ENCODE assay signal across 26 mouse cellular contexts in the genomic region with DNA sequence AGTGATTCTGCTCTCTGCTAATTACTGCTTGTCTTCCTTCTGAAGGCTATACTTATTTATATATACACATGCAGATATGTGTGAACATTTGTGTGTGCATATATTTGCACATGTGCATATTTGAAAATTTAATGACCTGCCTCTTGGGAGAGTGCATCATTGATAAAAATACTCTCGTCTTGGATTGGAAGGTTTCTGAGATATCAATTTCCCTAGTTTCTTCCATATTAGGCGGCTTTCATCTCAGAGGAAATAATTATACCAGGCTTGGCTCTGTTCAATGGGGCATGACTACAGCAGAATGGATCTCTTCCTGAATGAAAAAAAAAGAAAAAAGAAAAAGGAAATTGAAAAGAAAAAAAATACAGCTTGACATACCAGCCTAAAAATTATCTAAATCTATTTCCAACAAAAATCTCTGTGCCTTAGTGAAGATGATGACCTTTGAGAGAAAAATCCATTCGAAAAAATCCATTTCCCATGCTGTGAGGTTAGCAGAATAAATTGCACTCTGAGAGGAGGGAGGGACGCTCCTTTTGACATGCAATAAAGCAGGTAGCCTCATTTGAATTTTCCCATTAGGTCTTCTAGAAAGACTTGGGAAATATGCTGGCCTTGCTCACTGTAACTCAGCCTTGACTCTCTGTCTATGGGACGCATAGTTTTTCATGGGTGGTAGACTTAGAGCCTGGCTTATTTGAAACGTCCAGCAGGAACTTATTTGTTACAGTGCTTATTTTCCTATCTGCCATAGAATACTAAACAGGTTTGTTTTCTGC. TPM values are rescaled to one million over a fixed set of nuclear protein-coding genes. Genes with fewer than 3 reads are reported as not detected.
A peak's percentile ranks its signal among the peaks of the same experiment; 100 is the strongest.
DNase-seq lines count a peak whose midpoint lies in the region; ATAC-seq lines count a peak whose summit lies in the region.
"Had no signal": no experiment of that assay in that cellular context is flagged by ENCODE, and none has a peak within 500 bp of the region (broad histone marks: within the 10 kb centered on the region; RNA-seq: fewer than 3 reads in every experiment).

No protein-coding gene starts in this region.

- no peak overlapping the region for H3K4me2 ChIP-seq in forebrain, embryonic 15.5 days (replicated peaks)
- H3K4me2 ChIP-seq in forebrain, embryonic 13.5 days: no peak overlapping the region
- no peak overlapping the region for H3K4me2 ChIP-seq in hindbrain, embryonic 13.5 days
- H3K4me2 ChIP-seq in neural tube, embryonic 12.5 days (replicated peaks): no peak overlapping the region
- H3K4me2 ChIP-seq in neural tube, embryonic 15.5 days: no peak overlapping the region
- H3K4me2 ChIP-seq in hindbrain, embryonic 16.5 days (ENCODE audit: low read length): no peak overlapping the region
- H3K4me2 ChIP-seq: embryonic facial prominence, embryonic 13.5 days; heart, embryonic 11.5 days; heart, embryonic 15.5 days had no signal

- DNase-seq in hindbrain, embryonic 10.5 days (ENCODE audit: low spot score): no peak
- no peak for DNase-seq in heart, adult 18-20 months
- DNase-seq: adrenal gland, postnatal 10 days; cerebellum, adult 18-20 months; cerebellum, adult 9-11 months; cerebellum, postnatal 36 days; gastrocnemius, postnatal 10 days; heart, adult 2 months; heart, postnatal 14 days; kidney, adult 11 months had no signal

- ATAC-seq in forebrain, embryonic 15.5 days (replicated peaks): peak; percentile 57; the same call in 1 of the 2 replicates
- ATAC-seq in forebrain, embryonic 13.5 days: no peak
- ATAC-seq in hindbrain, embryonic 13.5 days (ENCODE audit: low FRiP score): peak; percentile 75
- ATAC-seq in neural tube, embryonic 12.5 days (ENCODE audit: low FRiP score, low read depth): peak; percentile 79; the same call in 1 of the 2 replicates
- ATAC-seq in neural tube, embryonic 15.5 days (ENCODE audit: low FRiP score): no peak
- peak; percentile 64 for ATAC-seq in hindbrain, embryonic 16.5 days

- H3K27me3 ChIP-seq in forebrain, embryonic 15.5 days: no peaks in the 10 kb centered on the region
- no peaks in the 10 kb centered on the region for H3K27me3 ChIP-seq in forebrain, embryonic 13.5 days
- H3K27me3 ChIP-seq in hindbrain, embryonic 13.5 days: no peaks in the 10 kb centered on the region
- no peaks in the 10 kb centered on the region for H3K27me3 ChIP-seq in hindbrain, embryonic 10.5 days (ENCODE audit: insufficient read depth, poor library complexity, severe bottlenecking)
- no peaks in the 10 kb centered on the region for H3K27me3 ChIP-seq in neural tube, embryonic 12.5 days (replicated peaks)
- H3K27me3 ChIP-seq in neural tube, embryonic 15.5 days (replicated peaks): no peaks in the 10 kb centered on the region
- no peaks in the 10 kb centered on the region for H3K27me3 ChIP-seq in hindbrain, embryonic 16.5 days (replicated peaks; ENCODE audit: control insufficient read depth, insufficient read depth, low read length)
- H3K27me3 ChIP-seq: embryonic facial prominence, embryonic 13.5 days; heart, embryonic 15.5 days had no signal

- H3K9me3 ChIP-seq in forebrain, embryonic 15.5 days: no peaks in the 10 kb centered on the region
- no peaks in the 10 kb centered on the region for H3K9me3 ChIP-seq in forebrain, embryonic 13.5 days (replicated peaks)
- no peaks in the 10 kb centered on the region for H3K9me3 ChIP-seq in hindbrain, embryonic 13.5 days
- no peaks in the 10 kb centered on the region for H3K9me3 ChIP-seq in hindbrain, embryonic 10.5 days
- no peaks in the 10 kb centered on the region for H3K9me3 ChIP-seq in neural tube, embryonic 12.5 days
- no peaks in the 10 kb centered on the region for H3K9me3 ChIP-seq in neural tube, embryonic 15.5 days (replicated peaks)
- H3K9me3 ChIP-seq in hindbrain, embryonic 16.5 days (ENCODE audit: control insufficient read depth, low read length): no peaks in the 10 kb centered on the region
- H3K9me3 ChIP-seq: embryonic facial prominence, embryonic 13.5 days; heart, embryonic 15.5 days had no signal

- no peak overlapping the region for H3K4me3 ChIP-seq in forebrain, embryonic 15.5 days
- H3K4me3 ChIP-seq in forebrain, embryonic 13.5 days: no peak overlapping the region
- no peak overlapping the region for H3K4me3 ChIP-seq in hindbrain, embryonic 13.5 days
- H3K4me3 ChIP-seq in hindbrain, embryonic 10.5 days: no peak overlapping the region
- no peak overlapping the region for H3K4me3 ChIP-seq in neural tube, embryonic 12.5 days
- no peak overlapping the region for H3K4me3 ChIP-seq in neural tube, embryonic 15.5 days (replicated peaks)
- H3K4me3 ChIP-seq in hindbrain, embryonic 16.5 days (ENCODE audit: low read length): no peak overlapping the region
- H3K4me3 ChIP-seq: embryonic facial prominence, embryonic 13.5 days; heart, adult 2 months; heart, embryonic 15.5 days had no signal

- no peak overlapping the region for H3K27ac ChIP-seq in forebrain, embryonic 15.5 days (replicated peaks)
- H3K27ac ChIP-seq in forebrain, embryonic 13.5 days: no peak overlapping the region
- H3K27ac ChIP-seq in hindbrain, embryonic 13.5 days: 0 out of 2 replicates have a peak overlapping the region, but pooled peaks have one; percentile 13
- no peak overlapping the region for H3K27ac ChIP-seq in hindbrain, embryonic 10.5 days
- no peak overlapping the region for H3K27ac ChIP-seq in neural tube, embryonic 12.5 days
- no peak overlapping the region for H3K27ac ChIP-seq in neural tube, embryonic 15.5 days (replicated peaks)
- H3K27ac ChIP-seq in hindbrain, embryonic 16.5 days (ENCODE audit: low read depth, low read length): no peak overlapping the region
- H3K27ac ChIP-seq: embryonic facial prominence, embryonic 13.5 days; heart, adult 2 months; heart, embryonic 15.5 days had no signal

- H3K4me1 ChIP-seq in forebrain, embryonic 15.5 days: peaks cover 6% of the 10 kb centered on the region; the same call in 1 of the 2 replicates
- no peaks in the 10 kb centered on the region for H3K4me1 ChIP-seq in forebrain, embryonic 13.5 days
- H3K4me1 ChIP-seq in hindbrain, embryonic 13.5 days (replicated peaks): peaks cover 5% of the 10 kb centered on the region; the same call in 1 of the 2 replicates
- no peaks in the 10 kb centered on the region for H3K4me1 ChIP-seq in hindbrain, embryonic 10.5 days (replicated peaks)
- H3K4me1 ChIP-seq in neural tube, embryonic 12.5 days: no peaks in the 10 kb centered on the region
- no peaks in the 10 kb centered on the region for H3K4me1 ChIP-seq in neural tube, embryonic 15.5 days
- H3K4me1 ChIP-seq in hindbrain, embryonic 16.5 days (ENCODE audit: control insufficient read depth, insufficient read depth, low read depth, low read length): no peaks in the 10 kb centered on the region
- H3K4me1 ChIP-seq: embryonic facial prominence, embryonic 13.5 days; heart, embryonic 15.5 days had no signal

- H3K9ac ChIP-seq in forebrain, embryonic 15.5 days (replicated peaks): no peak overlapping the region
- H3K9ac ChIP-seq in forebrain, embryonic 13.5 days: no peak overlapping the region
- no peak overlapping the region for H3K9ac ChIP-seq in hindbrain, embryonic 13.5 days
- no peak overlapping the region for H3K9ac ChIP-seq in neural tube, embryonic 12.5 days
- no peak overlapping the region for H3K9ac ChIP-seq in neural tube, embryonic 15.5 days (replicated peaks)
- no peak overlapping the region for H3K9ac ChIP-seq in hindbrain, embryonic 16.5 days (ENCODE audit: low read depth, low read length)
- H3K9ac ChIP-seq: embryonic facial prominence, embryonic 13.5 days; heart, embryonic 15.5 days had no signal

- 46% methylated on average over 6 of the region's 6 CpGs for WGBS in forebrain, embryonic 15.5 days
- WGBS in forebrain, embryonic 13.5 days: 58% methylated on average over 6 of the region's 6 CpGs
- 45% methylated on average over 6 of the region's 6 CpGs for WGBS in hindbrain, embryonic 13.5 days
- WGBS in hindbrain, embryonic 10.5 days: 65% methylated on average over 6 of the region's 6 CpGs
- WGBS in neural tube, embryonic 12.5 days: 59% methylated on average over 6 of the region's 6 CpGs
- 42% methylated on average over 6 of the region's 6 CpGs for WGBS in neural tube, embryonic 15.5 days
- WGBS in hindbrain, embryonic 16.5 days: 46% methylated on average over 6 of the region's 6 CpGs

- H3K36me3 ChIP-seq in forebrain, embryonic 15.5 days: no peaks in the 10 kb centered on the region
- no peaks in the 10 kb centered on the region for H3K36me3 ChIP-seq in forebrain, embryonic 13.5 days (ENCODE audit: poor library complexity, severe bottlenecking)
- no peaks in the 10 kb centered on the region for H3K36me3 ChIP-seq in hindbrain, embryonic 13.5 days
- no peaks in the 10 kb centered on the region for H3K36me3 ChIP-seq in hindbrain, embryonic 10.5 days
- no peaks in the 10 kb centered on the region for H3K36me3 ChIP-seq in neural tube, embryonic 12.5 days
- H3K36me3 ChIP-seq in neural tube, embryonic 15.5 days: no peaks in the 10 kb centered on the region
- no peaks in the 10 kb centered on the region for H3K36me3 ChIP-seq in hindbrain, embryonic 16.5 days (ENCODE audit: control insufficient read depth, insufficient read depth, low read length)
- H3K36me3 ChIP-seq: embryonic facial prominence, embryonic 13.5 days; heart, embryonic 15.5 days had no signal

RNA-seq across cellular contexts. Expression of gene A1bg, which starts 24.4 kb away (rescaled TPM):
- polyA plus RNA-seq in forebrain, embryonic 15.5 days (2015; fragmentation: Nextera tagmentation; extraction: Ambion mirVana): not detected in 2 replicates
- polyA plus RNA-seq in forebrain, embryonic 13.5 days (2015; fragmentation: Nextera tagmentation; extraction: Ambion mirVana): not detected in 2 replicates
- not detected in 2 replicates for polyA plus RNA-seq in hindbrain, embryonic 13.5 days (2015; fragmentation: Nextera tagmentation; extraction: Ambion mirVana)
- not detected in 2 replicates for polyA plus RNA-seq in hindbrain, embryonic 10.5 days (2016; fragmentation: Nextera tagmentation; extraction: Ambion mirVana)
- not detected in 2 replicates for polyA plus RNA-seq in neural tube, embryonic 12.5 days (2016; fragmentation: Nextera tagmentation; extraction: Ambion mirVana)
- polyA plus RNA-seq in neural tube, embryonic 15.5 days (2015; fragmentation: Nextera tagmentation; extraction: Ambion mirVana): not detected in 2 replicates
- polyA plus RNA-seq in hindbrain, embryonic 16.5 days (2015; fragmentation: Nextera tagmentation; extraction: Ambion mirVana): 0.14 TPM in 1 of 2 replicates, not detected in the other
- total RNA-seq in heart, adult 18-20 months (2021): not detected
- total RNA-seq: adrenal gland, postnatal 10 days; adrenal gland, postnatal 4 days; gastrocnemius, postnatal 10 days; gastrocnemius, postnatal 4 days; heart, adult 2 months; heart, postnatal 14 days; hematopoietic stem cell, adult 5-6 weeks; MEL had no signal
- polyA plus RNA-seq: C2C12; embryonic facial prominence, embryonic 13.5 days; frontal cortex, adult 2 months; heart, adult 2 months; heart, embryonic 11.5 days; heart, embryonic 15.5 days; intestine, embryonic 14.5 days had no signal

RNA-seq across cellular contexts. Expression of gene Fam84b, which starts 44.8 kb away (rescaled TPM):
- polyA plus RNA-seq in forebrain, embryonic 15.5 days (2015; fragmentation: Nextera tagmentation; extraction: Ambion mirVana): 10.2 and 14.4 TPM in 2 replicates
- 8.0 and 10.6 TPM in 2 replicates for polyA plus RNA-seq in forebrain, embryonic 13.5 days (2015; fragmentation: Nextera tagmentation; extraction: Ambion mirVana)
- polyA plus RNA-seq in hindbrain, embryonic 13.5 days (2015; fragmentation: Nextera tagmentation; extraction: Ambion mirVana): 8.9 and 15.4 TPM in 2 replicates
- polyA plus RNA-seq in hindbrain, embryonic 10.5 days (2016; fragmentation: Nextera tagmentation; extraction: Ambion mirVana): 12.2 and 16.6 TPM in 2 replicates
- polyA plus RNA-seq in neural tube, embryonic 12.5 days (2016; fragmentation: Nextera tagmentation; extraction: Ambion mirVana): 9.7 and 11.5 TPM in 2 replicates
- polyA plus RNA-seq in neural tube, embryonic 15.5 days (2015; fragmentation: Nextera tagmentation; extraction: Ambion mirVana): 5.5 and 6.2 TPM in 2 replicates
- 10.6 and 12.1 TPM in 2 replicates for polyA plus RNA-seq in hindbrain, embryonic 16.5 days (2015; fragmentation: Nextera tagmentation; extraction: Ambion mirVana)
- total RNA-seq in heart, adult 18-20 months (2021): 1 to 10 TPM; 5.1 to 5.7 TPM
- total RNA-seq: MEL had no signal

Comparison
In these comparisons a context has a peak if more than half of its experiments do, and no peak if none do; other contexts are left out.
1. ATAC-seq: peak in forebrain, embryonic 15.5 days (single experiment), hindbrain, embryonic 13.5 days (single experiment), neural tube, embryonic 12.5 days (single experiment) and hindbrain, embryonic 16.5 days (single experiment); none in forebrain, embryonic 13.5 days (single experiment) and neural tube, embryonic 15.5 days (single experiment).